Mouse (Mus musculus) G1E (cell line): ENCODE measurements at regions not wholly inside any gene's neighbourhood (a gene's known extent, or its start where the extent isn't known, plus 50 kb on each side); places are given as distances from the start of the nearest gene placed in this dataset.

ENCODE experiments used
- ATAC-seq: 2 replicates; pipeline ENCODE4 v1.8.0; 2016; ENCODE audit warnings: mild to moderate bottlenecking; ENCODE audit not compliant: insufficient number of reproducible peaks, poor library complexity, low FRiP score, severe bottlenecking; ENCODE audit errors: extremely low read depth
- DNase-seq: peaks from one replicate; pipeline ENCODE4 v3.0.0; 2012; ENCODE audit warnings: low spot score
- H3K27me3 ChIP-seq: 2 replicates; pipeline ENCODE4 v1.6.1; 2012; ENCODE audit warnings: mild to moderate bottlenecking, low read length, inconsistent platforms; ENCODE audit not compliant: insufficient read depth
- H3K36me3 ChIP-seq: replicated peaks from 2 replicates; pipeline ENCODE3; 2012; ENCODE audit warnings: mild to moderate bottlenecking, inconsistent platforms
- H3K4me1 ChIP-seq: 2 replicates; pipeline ENCODE4 v1.6.1; 2012; ENCODE audit warnings: low read depth, low read length, inconsistent platforms, mixed read lengths; ENCODE audit not compliant: insufficient read depth
- H3K4me3 ChIP-seq: 2 replicates; pipeline ENCODE4 v1.5.1; 2012; ENCODE audit warnings: low read depth, mild to moderate bottlenecking, inconsistent platforms, low read length, moderate library complexity, mixed read lengths
- H3K9me3 ChIP-seq: replicated peaks from 2 replicates; pipeline ENCODE4 v1.6.1; 2012; ENCODE audit warnings: inconsistent platforms
- CTCF ChIP-seq: IDR thresholded peaks from 2 replicates; pipeline ENCODE4 v1.5.1; 2012; ENCODE audit warnings: low read depth, low read length, inconsistent platforms, mixed read lengths
- GATA1 ChIP-seq: IDR thresholded peaks from 2 replicates; pipeline ENCODE4 v1.6.1; 2012; ENCODE audit warnings: borderline replicate concordance, low read length, inconsistent platforms, mixed read lengths
- GATA2 ChIP-seq: IDR thresholded peaks from 2 replicates; pipeline ENCODE4 v1.6.1; 2012; ENCODE audit warnings: low read depth, low read length, inconsistent platforms, borderline replicate concordance
- POLR2AphosphoS5 ChIP-seq: IDR thresholded peaks from 2 replicates; pipeline ENCODE4 v1.6.1; 2012; ENCODE audit warnings: low read depth, low read length, inconsistent platforms; ENCODE audit not compliant: insufficient replicate concordance
- TAL1 ChIP-seq: conservative IDR thresholded peaks from 2 replicates; pipeline ENCODE4 v1.6.1; 2012; ENCODE audit warnings: low read depth, low read length, inconsistent platforms, mixed read lengths

GRCm38 (mm10) chr13:56350705-56351400 is 54.5 kb upstream of the Cxcl14 start:
- no peak for TF ChIP-seq GATA1
- no peak for TF ChIP-seq POLR2AphosphoS5
- no peak for TF ChIP-seq CTCF
- TF ChIP-seq GATA2, result no peak
- TF ChIP-seq TAL1, result no peak
- H3K27me3 ChIP-seq, result no peaks in the 10 kb centered on the region
- no peak for DNase-seq

GRCm38 (mm10) chr13:56351401-56351735 is 55.0 kb upstream of the Cxcl14 start:
- Histone ChIP-seq H3K27me3 (no peaks in the 10 kb centered on the region), H3K9me3 (peaks cover 88% of the 10 kb centered on the region), H3K36me3 (no peaks in the 10 kb centered on the region), H3K4me1 (no peaks in the 10 kb centered on the region), H3K4me3 (no peak overlapping the region)
- DNase-seq (no peak), ATAC-seq (no peak)
- TF ChIP-seq POLR2AphosphoS5, result no peak

More at GRCm38 (mm10) chr13:56350705-56351400, 54.5 kb upstream of the Cxcl14 start:
- ATAC-seq, result no peak
- H3K4me3 ChIP-seq, result no peak overlapping the region
- peaks cover 88% of the 10 kb centered on the region for H3K9me3 ChIP-seq
- H3K4me1 ChIP-seq, result no peaks in the 10 kb centered on the region
- no peaks in the 10 kb centered on the region for H3K36me3 ChIP-seq

GRCm38 (mm10) chr13:56352436-56352835 is 56.1 kb upstream of the Cxcl14 start:
- Histone ChIP-seq H3K27me3 (no peaks in the 10 kb centered on the region), H3K4me1 (no peaks in the 10 kb centered on the region), H3K36me3 (no peaks in the 10 kb centered on the region), H3K9me3 (peaks cover 87% of the 10 kb centered on the region), H3K4me3 (no peak overlapping the region)
- ATAC-seq (no peak), DNase-seq (no peak)
- TF ChIP-seq TAL1 (no peak), POLR2AphosphoS5 (no peak), GATA2 (no peak)

GRCm38 (mm10) chr13:56352839-56353605 is 56.7 kb upstream of the Cxcl14 start:
- Histone ChIP-seq H3K36me3 (no peaks in the 10 kb centered on the region), H3K9me3 (peaks cover 88% of the 10 kb centered on the region), H3K27me3 (no peaks in the 10 kb centered on the region), H3K4me3 (no peak overlapping the region), H3K4me1 (no peaks in the 10 kb centered on the region)
- TF ChIP-seq GATA2 (no peak), POLR2AphosphoS5 (no peak), CTCF (no peak), GATA1 (no peak), TAL1 (no peak)
- ATAC-seq (no peak), DNase-seq (no peak)

- Histone ChIP-seq H3K36me3 (no peaks in the 10 kb centered on the region), H3K4me3 (no peak overlapping the region), H3K4me1 (no peaks in the 10 kb centered on the region), H3K27me3 (no peaks in the 10 kb centered on the region), H3K9me3 (peaks cover 90% of the 10 kb centered on the region)
- no peak for DNase-seq
- no peak for TF ChIP-seq GATA1
- TF ChIP-seq GATA2, result no peak
- TF ChIP-seq POLR2AphosphoS5, result no peak
- no peak for TF ChIP-seq CTCF
- TF ChIP-seq TAL1, result no peak
- no peak for ATAC-seq
Observed at GRCm38 (mm10) chr13:56353921-56354320, 57.6 kb upstream of the Cxcl14 start.

- no peak for ATAC-seq
- TF ChIP-seq TAL1, result no peak
- TF ChIP-seq GATA2, result no peak
- TF ChIP-seq POLR2AphosphoS5, result no peak
- no peak for TF ChIP-seq GATA1
- no peak for TF ChIP-seq CTCF
Observed at GRCm38 (mm10) chr13:56354630-56355029, 58.3 kb upstream of the Cxcl14 start.

More at GRCm38 (mm10) chr13:56354630-56355029, 58.3 kb upstream of the Cxcl14 start:
- Histone ChIP-seq H3K36me3 (no peaks in the 10 kb centered on the region), H3K4me3 (no peak overlapping the region), H3K4me1 (no peaks in the 10 kb centered on the region), H3K9me3 (peaks cover 92% of the 10 kb centered on the region), H3K27me3 (no peaks in the 10 kb centered on the region)
- no peak for DNase-seq
